Mouse (Mus musculus): ENCODE results near the gene Fam227b. TPM values are rescaled to one million over a fixed set of nuclear protein-coding genes. Genes with fewer than 3 reads are reported as not detected.
A peak's percentile ranks its signal among the peaks of the same experiment; 100 is the strongest.

The Fam227b gene
- polyA plus RNA-seq, 1 experiment from 2014 or later = not detected

DNA sequence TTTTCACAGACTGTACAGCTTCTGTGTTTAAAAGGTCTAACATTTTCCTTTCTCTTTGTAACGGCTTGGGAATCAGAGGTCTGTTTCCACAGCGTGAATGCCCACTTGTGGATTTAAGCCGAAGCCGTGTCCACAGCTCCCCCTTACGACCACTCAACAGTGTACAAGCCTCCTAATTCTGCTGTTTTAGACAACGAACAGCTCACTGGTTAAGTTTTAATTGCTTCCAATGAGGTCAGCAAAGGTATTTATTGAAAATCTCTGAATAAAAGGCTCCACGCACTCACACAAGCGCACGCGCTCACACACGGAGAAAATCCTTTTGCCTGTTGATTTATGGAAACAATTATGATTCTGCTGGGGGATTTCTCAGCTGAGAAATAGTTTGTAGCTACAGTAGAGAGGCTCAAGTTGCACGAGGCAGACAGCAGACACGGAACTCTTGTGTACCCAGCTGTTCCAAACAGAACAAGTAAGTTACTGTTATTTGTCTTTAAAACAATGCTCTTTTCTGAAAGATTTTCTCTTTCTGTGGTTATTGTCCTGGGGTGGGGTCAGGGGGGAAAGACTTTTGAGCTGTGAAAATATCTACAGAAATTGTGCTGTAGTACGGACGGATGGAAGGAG lies 117.3 kb downstream of the Fam227b start, which contains the start of gene Fgf7:
Fgf7 (plus strand) TSS at position 280 of the 627 bp plus-strand sequence.
- Histone ChIP-seq H3K27ac (ENCODE audit: low read depth) (peak within 1 kb of the TSS; percentile 47; the same call in 1 of the 2 replicates), H3K4me2 (peak within 1 kb of the TSS; percentile 48), H3K9me3 (ENCODE audit: low read depth, low read length) (no peaks in the 10 kb centered on the region), H3K27me3 (ENCODE audit: insufficient read depth, low read length) (no peaks in the 10 kb centered on the region), H3K36me3 (ENCODE audit: insufficient read depth) (no peaks in the 10 kb centered on the region), H3K9ac (no peak within 1 kb of the TSS), H3K4me3 (ENCODE audit: low read depth, low read length) (peak within 1 kb of the TSS; percentile 17), H3K4me1 (ENCODE audit: insufficient read depth) (peaks cover 5% of the 10 kb centered on the region)
- no peak for ATAC-seq (ENCODE audit: insufficient read depth)
- peak; percentile 59 for TF ChIP-seq CTCF (IDR thresholded peaks at IDR 0.05; ENCODE audit: low read depth)
- DNase-seq = peak; percentile 81
- 40% methylated on average over 15 of the region's 15 CpGs for WGBS

DNA sequence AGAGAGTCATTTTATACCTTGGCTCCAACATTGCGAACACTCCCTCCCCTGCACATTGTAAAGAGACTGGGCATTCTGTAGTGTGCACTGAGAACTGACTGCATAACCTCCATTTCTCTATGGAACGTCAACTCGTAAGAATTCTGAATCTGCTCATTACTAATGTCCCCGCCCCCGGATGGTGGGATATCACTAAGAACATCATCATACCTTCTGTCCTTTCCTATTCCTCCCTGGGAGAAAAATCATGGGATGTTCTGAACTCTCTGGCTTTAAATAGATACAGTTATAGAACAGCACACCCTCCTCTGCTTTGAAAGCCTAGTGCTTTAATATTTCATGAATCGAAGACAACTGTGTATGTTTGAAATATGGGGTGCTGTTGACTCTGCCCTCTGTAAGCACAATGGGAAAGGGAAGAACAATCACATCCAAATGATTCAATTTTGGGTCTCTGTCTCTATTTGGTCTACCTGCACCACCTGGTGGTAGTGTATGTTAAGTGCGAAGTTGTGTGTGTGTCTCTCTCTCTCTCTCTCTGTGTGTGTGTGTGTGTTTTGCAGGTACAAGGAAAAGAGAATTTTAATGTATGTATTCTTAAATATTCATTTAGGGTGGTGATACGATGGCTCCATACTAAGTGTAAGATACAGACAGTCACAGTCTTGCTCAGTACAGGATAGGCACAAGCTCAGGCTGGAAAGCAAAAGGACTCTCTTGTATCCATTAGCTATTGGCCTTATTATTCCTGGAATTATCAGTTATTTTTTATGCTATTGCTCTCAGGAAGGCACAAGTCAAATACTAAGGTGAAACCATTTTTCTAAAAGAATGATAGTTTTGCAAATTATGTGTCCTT lies 118.5 kb downstream of the Fam227b start:
- 62% methylated on average over 8 of the region's 8 CpGs for WGBS
- Histone ChIP-seq H3K27ac (ENCODE audit: low read depth) (no peak overlapping the region), H3K9ac (no peak overlapping the region), H3K4me2 (no peak overlapping the region), H3K27me3 (ENCODE audit: insufficient read depth, low read length) (no peaks in the 10 kb centered on the region), H3K36me3 (ENCODE audit: insufficient read depth) (no peaks in the 10 kb centered on the region), H3K9me3 (ENCODE audit: low read depth, low read length) (no peaks in the 10 kb centered on the region), H3K4me3 (ENCODE audit: low read depth, low read length) (no peak overlapping the region), H3K4me1 (ENCODE audit: insufficient read depth) (peaks cover 5% of the 10 kb centered on the region)
- peak; percentile 62 for DNase-seq
- peak; percentile 73 for TF ChIP-seq CTCF (IDR thresholded peaks at IDR 0.05; ENCODE audit: low read depth)
- ATAC-seq (ENCODE audit: insufficient read depth) = no peak

- TF ChIP-seq CTCF (IDR thresholded peaks at IDR 0.05; ENCODE audit: low read depth) = no peak
- peak; percentile 87 for DNase-seq
- peak; percentile 91 for ATAC-seq (ENCODE audit: insufficient read depth)
- no peaks in the 10 kb centered on the region for H3K36me3 ChIP-seq (ENCODE audit: insufficient read depth)
- H3K27ac ChIP-seq (ENCODE audit: low read depth) = peak overlapping the region; percentile 51
- 29% methylated on average over 8 of the region's 8 CpGs for WGBS
- H3K4me1 ChIP-seq (ENCODE audit: insufficient read depth) = no peaks in the 10 kb centered on the region; the same call in 1 of the 2 replicates
- H3K4me3 ChIP-seq (ENCODE audit: low read depth, low read length) = no peak overlapping the region
- no peaks in the 10 kb centered on the region for H3K9me3 ChIP-seq (ENCODE audit: low read depth, low read length)
- H3K4me2 ChIP-seq = no peak overlapping the region
- no peaks in the 10 kb centered on the region for H3K27me3 ChIP-seq (ENCODE audit: insufficient read depth, low read length)
- H3K9ac ChIP-seq = no peak overlapping the region
Measured at GRCm38 (mm10) chr2:126031186-126031900, 120.5 kb downstream of the Fam227b start.

DNA sequence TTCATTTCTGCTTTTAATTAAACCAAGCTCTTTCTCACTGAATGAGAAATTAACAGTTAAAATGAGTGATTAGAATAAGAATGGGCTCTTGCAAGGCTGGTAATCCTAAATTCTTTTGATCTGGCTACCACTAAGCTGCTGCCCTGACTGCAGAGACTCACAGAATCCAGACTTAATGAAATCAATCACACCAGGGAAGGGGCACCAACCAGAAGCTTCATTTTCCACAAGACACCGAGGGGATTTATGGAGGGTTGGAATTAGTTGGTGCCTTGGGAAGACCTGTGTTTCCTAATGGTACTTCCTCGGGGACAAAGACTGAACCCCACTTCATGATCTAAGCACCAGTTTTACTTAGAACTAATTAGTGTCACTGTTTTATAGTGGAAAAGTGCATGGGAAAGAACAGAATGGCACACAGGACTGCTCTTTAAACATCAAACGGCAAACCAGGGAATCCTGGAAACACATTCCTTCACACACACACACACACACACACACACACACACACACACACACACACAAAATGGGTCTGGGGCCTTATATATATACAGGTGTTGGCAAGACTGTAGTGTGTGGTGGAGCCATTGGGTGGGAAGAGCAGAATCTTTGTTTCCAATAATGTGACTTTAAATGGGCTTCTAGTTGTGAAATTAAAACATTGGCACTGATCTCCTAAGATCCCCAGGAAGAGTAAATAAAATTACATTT lies 135.9 kb downstream of the Fam227b start:
- Histone ChIP-seq H3K4me1 (ENCODE audit: insufficient read depth) (no peaks in the 10 kb centered on the region), H3K9ac (no peak overlapping the region), H3K27me3 (ENCODE audit: insufficient read depth, low read length) (no peaks in the 10 kb centered on the region), H3K4me3 (ENCODE audit: low read depth, low read length) (no peak overlapping the region), H3K27ac (ENCODE audit: low read depth) (no peak overlapping the region), H3K4me2 (no peak overlapping the region), H3K36me3 (ENCODE audit: insufficient read depth) (no peaks in the 10 kb centered on the region), H3K9me3 (ENCODE audit: low read depth, low read length) (no peaks in the 10 kb centered on the region)
- DNase-seq = no peak
- ATAC-seq (ENCODE audit: insufficient read depth) = no peak
- WGBS = 61% methylated on average over 3 of the region's 3 CpGs
- no peak for TF ChIP-seq CTCF (IDR thresholded peaks at IDR 0.05; ENCODE audit: low read depth)

- H3K4me3 ChIP-seq (ENCODE audit: low read depth, low read length) = no peak overlapping the region
- no peaks in the 10 kb centered on the region for H3K27me3 ChIP-seq (ENCODE audit: insufficient read depth, low read length)
- DNase-seq (no peak), ATAC-seq (ENCODE audit: insufficient read depth) (no peak)
- H3K9ac ChIP-seq = no peak overlapping the region
- WGBS = 52% methylated on average over 12 of the region's 12 CpGs
- TF ChIP-seq CTCF (IDR thresholded peaks at IDR 0.05; ENCODE audit: low read depth) = no peak
- no peaks in the 10 kb centered on the region for H3K9me3 ChIP-seq (ENCODE audit: low read depth, low read length)
- H3K4me2 ChIP-seq = no peak overlapping the region
- no peaks in the 10 kb centered on the region for H3K36me3 ChIP-seq (ENCODE audit: insufficient read depth)
- H3K4me1 ChIP-seq (ENCODE audit: insufficient read depth) = no peaks in the 10 kb centered on the region
- no peak overlapping the region for H3K27ac ChIP-seq (ENCODE audit: low read depth)
Measured at GRCm38 (mm10) chr2:126014989-126015710, 136.7 kb downstream of the Fam227b start.

- H3K4me2 ChIP-seq = no peak overlapping the region
- no peaks in the 10 kb centered on the region for H3K36me3 ChIP-seq (ENCODE audit: insufficient read depth)
- H3K9me3 ChIP-seq (ENCODE audit: low read depth, low read length) = no peaks in the 10 kb centered on the region
- no peak overlapping the region for H3K9ac ChIP-seq
- ATAC-seq (ENCODE audit: insufficient read depth) (no peak), DNase-seq (no peak)
- no peaks in the 10 kb centered on the region for H3K27me3 ChIP-seq (ENCODE audit: insufficient read depth, low read length)
- H3K27ac ChIP-seq (ENCODE audit: low read depth) = no peak overlapping the region
- H3K4me1 ChIP-seq (ENCODE audit: insufficient read depth) = no peaks in the 10 kb centered on the region
- TF ChIP-seq CTCF (IDR thresholded peaks at IDR 0.05; ENCODE audit: low read depth) = no peak
- H3K4me3 ChIP-seq (ENCODE audit: low read depth, low read length) = no peak overlapping the region
- WGBS = 74% methylated on average over 2 of the region's 2 CpGs
Measured at GRCm38 (mm10) chr2:126006742-126007141, 145.1 kb downstream of the Fam227b start.
